Mouse (Mus musculus): ENCODE results near the gene Rsad1.

Rsad1 gene

GRCm38 (mm10) chr11:94548888-94549690 lies at the start of gene Rsad1:
Gene Rsad1, minus strand, starts transcription at chr11:94549255.
- peak; percentile 87 to 91 for DNase-seq (ENCODE audit: low spot score in 2 of 2)

GRCm38 (mm10) chr11:94598437-94599120 lies 49.5 kb upstream of the Rsad1 start:
- DNase-seq (ENCODE audit: low spot score in 2 of 2): no peak

GRCm38 (mm10) chr11:94597319-94597718 lies 48.3 kb upstream of the Rsad1 start:
- no peak for DNase-seq (ENCODE audit: low spot score in 2 of 2)

- peak; percentile 51 to 52 for DNase-seq (ENCODE audit: low spot score in 2 of 2)
These were observed 47.3 kb upstream of the Rsad1 start for GRCm38 (mm10) chr11:94596311-94596852.

GRCm38 (mm10) chr11:94587511-94587910 lies 38.5 kb upstream of the Rsad1 start:
- no peak for DNase-seq (ENCODE audit: low spot score in 2 of 2)

- DNase-seq (ENCODE audit: low spot score in 2 of 2): no peak
These were observed 36.0 kb upstream of the Rsad1 start for GRCm38 (mm10) chr11:94585091-94585490.

GRCm38 (mm10) chr11:94580111-94580740 lies 31.2 kb upstream of the Rsad1 start:
- no peak for DNase-seq (ENCODE audit: low spot score in 2 of 2)

GRCm38 (mm10) chr11:94576361-94576760 lies 27.3 kb upstream of the Rsad1 start:
- DNase-seq (ENCODE audit: low spot score in 2 of 2): no peak

GRCm38 (mm10) chr11:94575036-94575435 lies 26.0 kb upstream of the Rsad1 start:
- no peak for DNase-seq (ENCODE audit: low spot score in 2 of 2)

- DNase-seq (ENCODE audit: low spot score in 2 of 2): no peak
These were observed 25.5 kb upstream of the Rsad1 start for GRCm38 (mm10) chr11:94574560-94574959.

- DNase-seq (ENCODE audit: low spot score in 2 of 2): no peak
These were observed 22.8 kb upstream of the Rsad1 start for GRCm38 (mm10) chr11:94571850-94572249.

GRCm38 (mm10) chr11:94570612-94571011 lies 21.6 kb upstream of the Rsad1 start:
- no peak for DNase-seq (ENCODE audit: low spot score in 2 of 2)

GRCm38 (mm10) chr11:94567326-94567725 lies 18.3 kb upstream of the Rsad1 start:
- DNase-seq (ENCODE audit: low spot score in 2 of 2): no peak

GRCm38 (mm10) chr11:94566534-94566933 lies 17.5 kb upstream of the Rsad1 start:
- DNase-seq (ENCODE audit: low spot score in 2 of 2): no peak

GRCm38 (mm10) chr11:94565151-94565479 lies 16.1 kb upstream of the Rsad1 start:
- DNase-seq (ENCODE audit: low spot score in 2 of 2): no peak

- peak; percentile 48 to 50 for DNase-seq (ENCODE audit: low spot score in 2 of 2)
These were observed 15.5 kb upstream of the Rsad1 start, which contains the start of gene Chad for GRCm38 (mm10) chr11:94564437-94565150. Gene Chad, plus strand, starts transcription at chr11:94565047.

GRCm38 (mm10) chr11:94563821-94564220 lies 14.8 kb upstream of the Rsad1 start:
- no peak for DNase-seq (ENCODE audit: low spot score in 2 of 2)

- DNase-seq (ENCODE audit: low spot score in 2 of 2): no peak
These were observed 14.3 kb upstream of the Rsad1 start for GRCm38 (mm10) chr11:94563383-94563782.

- DNase-seq (ENCODE audit: low spot score in 2 of 2): no peak
These were observed 9.2 kb upstream of the Rsad1 start for GRCm38 (mm10) chr11:94558226-94558625.

GRCm38 (mm10) chr11:94550442-94550744 lies 1.3 kb upstream of the Rsad1 start:
- DNase-seq (ENCODE audit: low spot score in 2 of 2): no peak

GRCm38 (mm10) chr11:94549691-94550441 lies 811 bp upstream of the Rsad1 start:
- no peak for DNase-seq (ENCODE audit: low spot score in 2 of 2)
